Mouse (Mus musculus) heart, adult 2 months (tissue): ENCODE measurements at regions not wholly inside any gene's neighbourhood (a gene's known extent, or its start where the extent isn't known, plus 50 kb on each side); places are given as distances from the start of the nearest gene placed in this dataset.

Experiments used
- DNase-seq, 2 experiments: peaks; one replicate each; pipeline ENCODE4 v3.0.0; 2021
- H3K27ac ChIP-seq: fragments of 200-600 bp; 2 replicates; pipeline ENCODE4 v1.8.1; 2022
- H3K27me3 ChIP-seq: fragments of 200-500 bp; 2 replicates; pipeline ENCODE4 v1.6.1; 2012; ENCODE audit warnings: mild to moderate bottlenecking, low read length, inconsistent platforms, mixed read lengths; ENCODE audit not compliant: control insufficient read depth, insufficient read depth
- H3K36me3 ChIP-seq: fragments of 200-500 bp; 2 replicates; pipeline ENCODE4 v1.6.1; 2012; ENCODE audit warnings: low read length, inconsistent platforms; ENCODE audit not compliant: control insufficient read depth, insufficient read depth
- H3K4me1 ChIP-seq: fragments of 200-500 bp; 2 replicates; pipeline ENCODE4 v1.6.1; 2011; ENCODE audit warnings: low read length; ENCODE audit not compliant: control insufficient read depth, insufficient read depth
- H3K4me3 ChIP-seq: fragments of 200-600 bp; 2 replicates; pipeline ENCODE4 v1.8.1; 2022
- H3K79me2 ChIP-seq: fragments of 200-500 bp; replicated peaks from 2 replicates; pipeline ENCODE4 v1.6.1; 2012; ENCODE audit warnings: mild to moderate bottlenecking, inconsistent platforms, low read length, moderate library complexity, mixed read lengths; ENCODE audit not compliant: control insufficient read depth, insufficient read depth
- H3K9ac ChIP-seq: fragments of 200-500 bp; 2 replicates; pipeline ENCODE4 v1.6.1; 2012; ENCODE audit warnings: low read depth, mild to moderate bottlenecking, control low read depth, inconsistent platforms, low read length, mixed read lengths
- CTCF ChIP-seq: fragments of 200-600 bp; IDR thresholded peaks from 2 replicates; pipeline ENCODE4 v1.8.1; 2022; ENCODE audit warnings: antibody characterized with exemption, mild to moderate bottlenecking, moderate library complexity
- EP300 ChIP-seq: fragments of 200-500 bp; IDR thresholded peaks from 2 replicates; pipeline ENCODE4 v1.6.1; 2011; ENCODE audit warnings: low read depth, low read length, control low read depth; ENCODE audit not compliant: insufficient read depth
- POLR2A ChIP-seq: fragments of 200-500 bp; IDR thresholded peaks from 2 replicates; pipeline ENCODE4 v1.6.1; 2011; ENCODE audit warnings: mild to moderate bottlenecking, low read depth, low read length, control low read depth; ENCODE audit not compliant: insufficient read depth
- WGBS: fragments of 180-500 bp; shearing (Covaris S2); methylation state at CpG from one replicate; pipeline ENCODE4 v1.1.7; 2018; 5-methylcytosine and 5-hydroxymethylcytosine counted together
- intact Hi-C: fragments of 180-260 bp; cut with DNase I; formaldehyde crosslinking; loops from one replicate; pipeline ENCODE4 v1.15.1; 2025

DNA sequence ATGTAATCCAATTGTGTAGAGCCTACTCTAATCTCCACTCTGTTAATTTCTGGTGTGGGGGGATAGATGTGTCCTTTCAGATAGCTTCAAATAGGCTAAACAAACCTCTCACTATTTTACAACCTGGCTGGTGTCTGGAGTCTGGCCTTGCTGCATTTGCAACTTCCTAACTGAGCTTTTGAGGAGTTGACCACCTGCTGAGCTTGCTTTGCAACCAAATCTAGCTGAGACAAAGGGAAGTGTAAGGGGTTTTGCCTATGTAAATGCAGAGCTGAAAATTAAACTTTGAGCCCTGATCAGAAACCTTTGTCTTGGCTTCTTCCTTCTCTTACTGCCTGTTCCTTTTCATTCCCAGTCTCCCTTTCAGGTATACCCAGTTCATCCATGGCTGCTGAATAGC is 404.3 kb downstream of the Cetn3 start:
- H3K9ac ChIP-seq: no peak overlapping the region
- no peak overlapping the region for H3K27ac ChIP-seq
- TF ChIP-seq CTCF (no peak), POLR2A (no peak), EP300 (no peak)
- no peak for DNase-seq
- H3K36me3 ChIP-seq: no peaks in the 10 kb centered on the region
- H3K79me2 ChIP-seq: no peaks in the 10 kb centered on the region
- intact Hi-C loops: no loop called here
- H3K4me1 ChIP-seq: no peaks in the 10 kb centered on the region
- H3K4me3 ChIP-seq: no peak overlapping the region
- no peaks in the 10 kb centered on the region for H3K27me3 ChIP-seq

DNA sequence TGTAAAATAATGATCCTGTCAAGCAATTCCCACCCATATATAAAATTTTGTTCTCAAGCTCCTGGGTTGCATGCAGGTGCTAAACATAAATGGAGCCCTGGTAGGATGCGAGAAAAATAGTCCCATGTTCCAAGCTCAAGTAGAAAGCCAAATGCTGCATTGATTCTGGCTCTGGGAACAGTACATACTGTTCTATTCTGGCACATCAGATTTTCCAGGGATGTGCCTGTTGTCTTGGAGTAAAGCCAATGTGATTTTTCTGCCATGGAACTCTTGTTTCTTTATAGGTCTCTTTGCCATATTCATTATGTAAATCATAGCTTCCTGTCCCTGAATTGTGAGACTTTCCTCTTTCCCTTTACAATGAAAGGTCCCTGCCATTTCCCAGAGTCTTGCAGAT is 417.9 kb downstream of the Cetn3 start:
- DNase-seq: no peak
- Histone ChIP-seq H3K79me2 (no peaks in the 10 kb centered on the region), H3K36me3 (no peaks in the 10 kb centered on the region), H3K9ac (no peak overlapping the region), H3K4me1 (no peaks in the 10 kb centered on the region), H3K27me3 (no peaks in the 10 kb centered on the region), H3K27ac (no peak overlapping the region), H3K4me3 (no peak overlapping the region)
- intact Hi-C loops: no loop called here
- WGBS: 62% methylated on average over 1 of the region's 1 CpGs
- no peak for TF ChIP-seq EP300
- no peak for TF ChIP-seq POLR2A

DNA sequence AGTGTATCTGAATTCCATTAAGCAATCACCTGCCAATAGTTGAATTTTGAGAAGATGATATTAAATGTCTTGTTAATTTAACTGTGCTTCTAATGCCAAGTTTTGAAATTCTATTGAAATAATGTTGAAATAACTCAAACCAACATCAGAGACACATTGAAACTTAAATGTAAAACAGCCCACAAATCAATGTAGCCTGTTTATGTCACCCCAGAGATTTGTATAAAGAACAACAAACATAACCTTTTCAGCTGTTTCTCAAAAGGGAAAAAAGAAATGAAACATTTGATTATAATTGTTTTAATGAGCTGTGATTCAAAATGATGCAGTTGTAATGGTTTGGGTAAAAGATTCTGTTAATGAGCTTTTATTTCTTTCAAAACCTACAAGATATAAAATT is 442.6 kb downstream of the Cetn3 start:
- H3K36me3 ChIP-seq: no peaks in the 10 kb centered on the region

DNA sequence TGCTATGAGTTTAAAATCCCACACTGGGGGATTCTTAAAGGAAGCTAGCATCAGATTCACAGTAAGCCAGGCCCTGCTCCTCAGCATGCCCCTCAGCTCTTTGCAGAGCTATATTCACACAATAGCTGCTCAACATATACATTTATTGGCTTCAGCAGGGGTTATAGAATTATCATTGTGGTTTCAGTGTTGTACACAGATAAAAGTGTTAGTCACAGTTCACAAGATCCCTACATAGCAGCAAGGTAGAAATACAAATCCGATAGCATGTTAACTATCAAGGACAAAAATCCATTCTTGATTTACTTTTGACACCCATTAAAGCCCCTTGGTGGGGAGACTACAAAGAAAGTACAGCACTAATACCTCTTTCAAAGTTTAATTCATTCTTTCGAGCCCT is 451.0 kb downstream of the Cetn3 start:
- no peak overlapping the region for H3K4me3 ChIP-seq
- 83% methylated on average over 2 of the region's 2 CpGs for WGBS
- no peak overlapping the region for H3K9ac ChIP-seq
- no peak for DNase-seq
- H3K4me1 ChIP-seq: no peaks in the 10 kb centered on the region
- no peaks in the 10 kb centered on the region for H3K79me2 ChIP-seq
- TF ChIP-seq EP300: no peak
- TF ChIP-seq CTCF: no peak
- no peak for TF ChIP-seq POLR2A
- H3K27ac ChIP-seq: no peak overlapping the region
- intact Hi-C loops: no loop called here
- H3K27me3 ChIP-seq: no peaks in the 10 kb centered on the region
- no peaks in the 10 kb centered on the region for H3K36me3 ChIP-seq

More for the DNA sequence above, 442.6 kb downstream of the Cetn3 start:
- H3K4me3 ChIP-seq: no peak overlapping the region
- TF ChIP-seq POLR2A: no peak
- no peak for TF ChIP-seq CTCF
- no peak for TF ChIP-seq EP300
- intact Hi-C loops: no loop called here
- H3K79me2 ChIP-seq: no peaks in the 10 kb centered on the region
- H3K27me3 ChIP-seq: no peaks in the 10 kb centered on the region
- H3K27ac ChIP-seq: no peak overlapping the region
- DNase-seq: no peak
- no peaks in the 10 kb centered on the region for H3K4me1 ChIP-seq
- no peak overlapping the region for H3K9ac ChIP-seq

DNA sequence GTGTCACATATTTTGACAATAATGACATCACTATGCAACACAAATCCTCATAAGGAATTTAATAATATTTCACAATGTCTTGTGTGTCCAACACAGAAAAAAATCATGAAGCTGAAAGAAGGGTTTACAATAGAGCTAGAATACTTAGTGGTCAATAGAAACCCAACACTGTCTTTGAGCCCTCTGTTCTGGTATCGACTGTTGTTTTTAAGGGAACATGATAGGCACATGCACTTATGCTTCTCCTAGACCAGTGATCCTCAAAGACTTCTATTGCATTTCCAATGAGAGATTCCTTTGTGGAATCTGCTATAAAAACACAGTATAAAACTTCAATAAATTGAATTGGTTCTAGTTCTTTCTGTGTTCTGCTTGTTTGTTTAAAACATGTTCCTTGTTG is 463.4 kb downstream of the Cetn3 start:
- H3K27me3 ChIP-seq: no peaks in the 10 kb centered on the region
- no peak overlapping the region for H3K9ac ChIP-seq
- TF ChIP-seq POLR2A (no peak), CTCF (no peak), EP300 (no peak)
- no peaks in the 10 kb centered on the region for H3K4me1 ChIP-seq
- DNase-seq: no peak
- 91% methylated on average over 1 of the region's 1 CpGs for WGBS
- intact Hi-C loops: no loop called here
- H3K79me2 ChIP-seq: no peaks in the 10 kb centered on the region
- no peak overlapping the region for H3K4me3 ChIP-seq
- H3K27ac ChIP-seq: no peak overlapping the region
- H3K36me3 ChIP-seq: no peaks in the 10 kb centered on the region

DNA sequence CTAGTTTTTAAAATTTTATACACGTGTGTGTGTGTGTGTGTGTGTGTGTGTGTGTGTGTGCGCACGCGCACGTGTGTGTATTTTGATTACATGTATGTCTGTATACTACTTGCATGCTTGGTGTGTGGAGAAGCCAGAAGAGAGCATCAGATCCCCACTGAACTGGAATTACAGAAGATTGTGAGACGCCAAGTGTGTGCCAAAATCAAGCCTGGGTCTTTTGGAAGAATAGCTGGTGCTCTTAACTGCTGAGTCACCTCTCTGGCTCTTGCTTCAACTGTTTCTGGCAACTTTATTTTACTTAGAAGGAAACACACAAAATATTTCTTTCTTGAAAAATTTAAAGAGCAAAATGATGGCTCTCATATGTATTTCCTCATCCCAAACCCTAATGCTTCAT is 467.5 kb downstream of the Cetn3 start:
- peak in 1 of 2 experiments; percentile 17 for DNase-seq
- TF ChIP-seq CTCF: no peak
- TF ChIP-seq POLR2A: no peak
- no peak for TF ChIP-seq EP300
- Histone ChIP-seq H3K36me3 (no peaks in the 10 kb centered on the region), H3K79me2 (no peaks in the 10 kb centered on the region), H3K27me3 (no peaks in the 10 kb centered on the region), H3K4me3 (no peak overlapping the region), H3K4me1 (no peaks in the 10 kb centered on the region), H3K9ac (no peak overlapping the region), H3K27ac (no peak overlapping the region)
- intact Hi-C loops: loop anchor here (10.0 kb wide), 1 partner anchor 114 kb away; no protein-coding TSS in a partner anchor
- 85% methylated on average over 6 of the region's 6 CpGs for WGBS

DNA sequence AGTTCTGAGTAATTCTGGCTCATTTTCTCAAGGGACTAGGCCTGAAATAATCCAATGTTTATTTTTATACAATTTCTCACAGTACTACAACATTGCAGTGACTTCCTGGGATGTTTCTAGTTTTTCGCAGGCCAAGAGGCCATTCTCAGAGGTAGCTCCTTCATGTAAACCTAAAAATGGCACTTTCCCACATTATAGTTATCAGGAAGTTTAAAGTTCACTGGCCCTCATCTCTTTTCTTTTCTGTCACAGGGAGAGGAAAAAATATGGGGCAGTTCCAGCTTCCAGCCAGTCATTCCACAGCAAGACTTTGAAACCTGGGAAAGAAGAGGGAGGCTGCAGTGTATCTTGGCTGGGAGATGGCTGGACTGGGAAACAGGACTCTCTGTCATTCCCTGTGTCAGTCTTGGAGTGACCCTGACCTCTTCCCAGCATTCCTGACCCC is 475.6 kb downstream of the Cetn3 start:
- Histone ChIP-seq H3K79me2 (no peaks in the 10 kb centered on the region), H3K4me1 (peaks cover 5% of the 10 kb centered on the region), H3K36me3 (no peaks in the 10 kb centered on the region; the same call in 1 of the 2 replicates), H3K4me3 (no peak overlapping the region), H3K27me3 (no peaks in the 10 kb centered on the region), H3K9ac (no peak overlapping the region), H3K27ac (peak overlapping the region; percentile 59)
- DNase-seq: peak; percentile 32 to 46
- no peak for TF ChIP-seq CTCF
- no peak for TF ChIP-seq EP300
- no peak for TF ChIP-seq POLR2A
- intact Hi-C loops: loop anchor here (2.0 to 10.0 kb wide), 3 partner anchors 58 to 201 kb away; no protein-coding TSS in a partner anchor
- 29% methylated on average over 1 of the region's 1 CpGs for WGBS
